Mouse (Mus musculus): ENCODE data around the gene Scly.

The Scly gene

DNA sequence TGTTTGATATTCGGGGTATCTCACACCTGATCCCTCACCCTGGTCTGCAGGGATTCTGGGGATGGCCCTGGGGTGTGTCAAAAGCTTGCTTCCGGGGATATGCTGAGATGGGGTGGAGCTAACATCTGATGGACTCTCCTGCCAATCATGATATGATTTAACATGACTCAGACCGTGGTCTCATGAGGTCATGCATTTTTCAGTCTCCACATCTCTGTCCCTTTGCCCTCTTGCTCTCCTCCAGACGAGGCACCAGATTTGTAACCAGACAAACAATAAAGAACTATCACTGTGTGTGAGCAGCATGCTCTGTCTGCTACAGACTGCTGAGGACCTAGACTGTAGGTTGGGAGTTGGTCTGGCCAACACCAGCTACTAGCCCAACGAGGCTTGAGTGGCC is 64.0 kb downstream of the Scly start:
- in situ Hi-C loops (cut with MboI) = no loop called here

DNA sequence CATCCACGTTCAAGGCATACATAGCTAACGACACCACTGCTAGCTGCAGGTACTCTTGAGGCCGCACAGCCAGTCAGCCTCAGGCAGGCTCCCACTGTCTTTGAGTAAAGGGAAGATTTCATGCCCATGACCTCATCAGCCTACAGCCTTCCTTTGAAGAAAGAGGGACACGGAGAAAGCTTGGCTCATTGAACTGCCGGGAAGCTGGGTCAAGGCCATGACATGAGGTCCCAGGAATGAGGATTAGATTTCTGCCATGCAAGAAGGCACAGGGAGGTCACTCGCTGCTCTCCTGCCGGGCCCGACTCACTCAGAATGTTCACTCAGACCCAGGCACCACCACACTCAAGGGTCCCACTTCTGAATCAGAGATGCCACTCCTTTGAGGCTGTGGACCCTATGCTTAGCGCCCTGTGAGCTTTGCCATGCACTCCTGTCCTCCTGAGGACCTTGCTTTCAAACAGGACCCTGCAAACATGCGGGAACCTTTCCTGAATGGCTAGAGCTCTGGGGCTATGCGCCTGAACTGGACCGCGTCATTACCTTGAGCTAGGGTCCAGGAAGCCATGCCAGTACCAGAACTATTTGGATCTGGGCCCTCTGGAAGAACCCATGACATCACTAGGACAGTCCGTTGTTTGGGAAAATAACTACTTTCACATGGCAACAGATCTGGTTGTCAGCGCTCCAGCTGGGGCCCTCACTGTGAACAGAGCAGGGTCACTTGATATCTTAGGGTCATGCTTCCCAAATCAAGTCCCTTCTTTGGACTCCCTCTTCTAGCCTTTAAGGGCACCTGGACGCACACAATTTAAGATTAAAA is 66.9 kb downstream of the Scly start:
- in situ Hi-C loops (cut with MboI) = no loop called here

DNA sequence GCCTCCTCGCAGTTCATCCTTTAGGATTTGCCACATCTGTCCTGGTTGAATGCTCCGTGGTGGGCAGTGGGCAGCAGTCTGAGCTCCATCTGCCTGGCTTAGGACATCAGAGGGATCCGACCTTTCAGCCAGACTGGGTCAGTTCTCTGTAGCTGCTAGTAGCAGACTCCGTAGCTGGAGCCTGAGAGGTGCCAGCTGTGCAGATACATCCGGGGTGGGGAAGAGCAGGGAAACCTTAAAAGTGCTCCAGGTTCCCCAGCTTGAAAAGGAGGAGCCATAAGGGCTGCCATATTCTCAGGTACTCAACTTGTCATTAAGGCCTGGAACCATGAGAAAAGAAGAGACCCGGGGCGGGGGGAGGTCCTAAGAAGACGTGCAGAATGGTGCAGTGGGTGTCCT is 67.7 kb downstream of the Scly start:
- in situ Hi-C loops (cut with MboI) = no loop called here

DNA sequence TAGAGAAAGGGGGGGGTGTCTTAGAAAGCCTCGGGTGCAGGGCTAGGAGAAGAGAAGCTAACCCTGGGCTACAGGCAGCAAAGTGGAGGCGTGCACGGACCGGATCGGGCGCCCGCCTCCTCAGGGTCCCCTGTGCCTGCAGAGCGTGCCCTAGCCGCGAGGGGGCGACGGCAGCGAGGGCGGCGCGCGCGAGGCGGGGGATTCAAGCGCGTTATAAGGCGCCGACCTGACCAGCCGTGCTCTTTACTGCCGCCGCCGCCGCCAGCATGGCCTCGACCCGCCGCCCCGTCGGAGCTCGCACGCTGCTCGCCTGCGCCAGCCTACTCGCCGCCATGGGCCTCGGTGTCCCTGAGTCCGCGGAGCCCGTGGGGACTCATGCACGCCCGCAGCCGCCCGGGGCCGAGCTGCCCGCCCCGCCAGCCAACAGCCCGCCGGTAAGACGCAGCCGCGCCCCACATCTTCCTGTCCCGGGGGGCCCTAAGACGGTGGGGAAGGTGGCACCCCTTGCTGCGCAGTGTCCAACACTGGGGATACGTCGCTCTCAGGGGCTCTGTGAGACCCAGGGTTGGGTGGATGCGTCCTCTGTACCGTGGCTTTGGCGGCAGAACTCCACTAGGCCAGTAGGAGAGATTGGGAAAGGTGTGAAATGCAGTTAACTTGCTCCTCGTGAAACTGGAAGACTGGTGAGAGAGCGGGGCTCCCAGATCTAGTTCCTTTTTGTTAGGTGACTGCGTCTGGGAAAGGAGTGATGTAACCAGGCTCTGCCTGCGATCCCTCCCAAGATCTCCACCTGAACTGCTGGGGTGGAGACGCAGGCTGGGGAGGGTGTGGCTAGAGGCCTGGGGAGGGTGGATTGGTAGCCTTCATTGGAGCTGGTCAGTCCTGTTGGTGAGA is 68.3 kb downstream of the Scly start, which contains the start of gene Erfe:
TSS of gene Erfe (plus strand) at position 216 of the 894 bp plus-strand sequence.
- in situ Hi-C loops (cut with MboI) = no loop called here

DNA sequence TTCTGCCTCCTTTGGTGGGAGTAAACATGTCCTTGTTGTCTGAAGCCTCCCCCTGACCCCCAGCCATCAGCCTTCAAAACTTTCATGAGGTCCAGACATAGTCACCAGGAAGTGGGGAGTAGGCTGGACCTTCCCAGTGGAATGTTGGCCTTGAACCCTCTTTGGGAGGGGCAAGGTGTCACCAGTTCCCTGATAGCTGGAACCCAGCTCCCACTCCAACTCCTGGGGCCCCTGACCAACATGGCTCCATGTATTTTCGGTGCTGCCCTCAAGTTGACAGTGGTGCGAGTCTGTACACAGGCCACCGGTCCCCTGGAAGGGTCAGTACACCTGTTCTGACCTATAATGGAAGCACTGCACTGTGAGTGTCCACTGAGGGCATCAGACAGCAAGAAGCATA is 69.2 kb downstream of the Scly start:
- in situ Hi-C loops (cut with MboI) = no loop called here

DNA sequence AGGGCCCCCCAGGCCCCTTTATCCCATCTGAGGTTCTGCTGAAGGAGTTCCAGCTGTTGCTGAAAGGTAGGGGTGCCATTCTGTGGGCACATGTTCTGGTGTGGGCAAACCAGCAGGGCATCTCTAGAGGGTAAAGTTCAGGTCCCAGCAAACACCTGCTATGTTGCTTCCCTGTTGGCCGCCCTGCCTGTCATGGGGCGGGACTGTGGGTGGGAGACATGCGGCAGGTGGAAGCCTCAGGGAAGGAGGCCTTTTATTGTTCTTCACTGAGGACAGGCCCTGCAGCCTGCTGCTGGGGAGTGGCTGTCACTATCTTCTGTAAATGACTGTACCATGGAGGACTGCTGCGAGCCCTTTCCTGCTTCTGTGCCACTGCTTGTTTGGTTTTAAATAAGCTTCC is 71.3 kb downstream of the Scly start:
- in situ Hi-C loops (cut with MboI) = no loop called here

DNA sequence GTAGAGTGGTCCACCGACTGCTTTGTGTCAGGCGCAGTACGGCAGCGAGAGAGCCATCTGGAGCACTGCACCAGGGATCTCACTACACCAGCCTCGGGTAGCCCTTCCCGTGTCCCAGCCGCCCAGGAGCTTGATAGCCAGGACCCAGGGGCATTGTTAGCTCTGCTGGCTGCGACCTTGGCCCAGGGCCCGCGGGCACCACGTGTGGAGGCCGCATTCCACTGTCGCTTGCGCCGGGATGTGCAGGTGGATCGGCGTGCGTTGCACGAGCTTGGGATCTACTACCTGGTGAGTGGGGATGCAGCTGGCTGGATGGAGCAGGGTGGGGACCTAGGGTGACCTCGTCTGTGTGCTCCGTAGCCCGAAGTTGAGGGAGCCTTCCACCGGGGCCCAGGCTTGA is 71.9 kb downstream of the Scly start:
- in situ Hi-C loops (cut with MboI) = no loop called here
